Mouse (Mus musculus) kidney, adult 2 months (tissue): ENCODE results near the gene Rnd2. TPM values are rescaled to one million over a fixed set of nuclear protein-coding genes. Genes with fewer than 3 reads are reported as not detected.
A peak's percentile ranks its signal among the peaks of the same experiment; 100 is the strongest.

Experiments
- DNase-seq: peaks from one replicate; pipeline ENCODE4 v3.0.0; 2021
- H3K27ac ChIP-seq: fragments of 200-500 bp; 2 replicates; pipeline ENCODE4 v1.5.1; 2012; ENCODE audit warnings: low read depth, low read length, control low read depth, inconsistent platforms; ENCODE audit not compliant: insufficient read depth
- H3K27me3 ChIP-seq: fragments of 200-500 bp; replicated peaks from 2 replicates; pipeline ENCODE4 v1.6.1; 2012; ENCODE audit warnings: mild to moderate bottlenecking, moderate library complexity, low read length, inconsistent platforms; ENCODE audit not compliant: control insufficient read depth, insufficient read depth
- H3K36me3 ChIP-seq: fragments of 200-500 bp; 2 replicates; pipeline ENCODE4 v1.6.1; 2012; ENCODE audit warnings: mild to moderate bottlenecking, moderate library complexity, low read length, inconsistent platforms; ENCODE audit not compliant: control insufficient read depth, insufficient read depth
- H3K4me1 ChIP-seq: fragments of 200-500 bp; 2 replicates; pipeline ENCODE4 v1.6.1; 2011; ENCODE audit warnings: low read length; ENCODE audit not compliant: control insufficient read depth, insufficient read depth
- H3K4me3 ChIP-seq: fragments of 200-500 bp; 2 replicates; pipeline ENCODE4 v1.5.1; 2011; ENCODE audit warnings: mild to moderate bottlenecking, low read depth, low read length, control low read depth; ENCODE audit not compliant: insufficient read depth
- CTCF ChIP-seq: fragments of 200-500 bp; conservative IDR thresholded peaks from 2 replicates; pipeline ENCODE4 v1.5.1; 2011; ENCODE audit warnings: low read depth, mild to moderate bottlenecking, control low read depth, low read length, moderate library complexity, mixed read lengths; ENCODE audit not compliant: insufficient read depth, insufficient read length
- POLR2A ChIP-seq: fragments of 200-500 bp; IDR thresholded peaks from one replicate; pipeline ENCODE4 v1.6.1; 2011; ENCODE audit warnings: low read depth, low read length, control low read depth
- WGBS: fragments of 180-500 bp; shearing (Covaris S2); methylation state at CpG from one replicate; pipeline ENCODE4 v1.1.7; 2018; 5-methylcytosine and 5-hydroxymethylcytosine counted together
- polyA plus RNA-seq: library from polyadenylated mRNA; depleted of rRNA; stranded (reverse); fragments of >200 nt; gene quantifications from 2 replicates; pipeline ENCODE4 v1.2.3, GENCODE M21; 2012; rRNA removed

Gene Rnd2
- polyA plus RNA-seq, 1 experiment, result 14.1 TPM

DNA sequence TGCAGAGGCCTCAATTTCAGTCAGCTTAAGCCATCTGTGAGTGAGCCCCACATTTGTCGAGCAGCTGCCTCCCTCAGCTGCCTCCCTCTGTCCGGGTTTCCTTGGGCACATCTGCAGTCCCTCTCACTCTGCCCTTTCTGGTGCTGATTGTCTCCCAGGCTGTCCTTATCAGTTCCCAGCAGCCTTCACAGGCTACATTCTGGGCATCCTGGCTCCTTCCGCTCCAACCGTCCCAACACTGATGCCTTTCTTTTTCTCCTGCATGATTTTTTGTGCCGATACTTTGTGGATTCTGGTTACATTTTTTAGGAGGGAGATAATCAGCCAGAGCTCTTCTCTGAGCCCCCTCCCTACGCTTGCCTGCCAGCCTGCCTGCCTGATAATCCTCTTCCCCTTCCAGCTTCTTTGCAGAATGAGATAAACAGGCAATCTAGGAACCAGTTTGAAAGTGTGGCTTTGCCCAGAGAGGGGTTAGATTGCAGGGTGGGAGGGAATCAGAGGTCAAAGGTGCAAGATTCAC lies 20.8 kb downstream of the Rnd2 start:
- WGBS, result 76% methylated on average over 6 of the region's 6 CpGs
- no peak overlapping the region for H3K27ac ChIP-seq

DNA sequence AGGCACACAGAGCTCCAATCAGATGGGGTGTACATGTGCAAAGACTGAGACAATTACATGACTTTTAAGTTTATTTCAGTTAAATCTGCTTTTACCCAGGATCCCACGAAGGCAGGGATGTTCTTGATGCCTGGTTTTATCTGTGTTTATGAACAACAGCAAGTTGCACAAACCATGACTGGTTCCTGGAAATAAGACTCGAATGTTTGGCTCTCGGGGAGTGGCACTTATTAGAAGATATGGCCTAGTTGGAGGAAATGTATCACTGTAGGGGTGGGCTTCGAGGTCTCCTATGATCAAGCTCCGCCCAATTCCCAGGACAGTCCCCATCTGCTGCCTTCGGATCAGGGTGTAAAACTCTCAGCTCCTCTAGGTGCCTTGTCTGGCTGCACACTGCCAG lies 21.3 kb downstream of the Rnd2 start:
- no peaks in the 10 kb centered on the region for H3K27me3 ChIP-seq
- DNase-seq, result no peak
- no peak overlapping the region for H3K27ac ChIP-seq
- H3K36me3 ChIP-seq, result no peaks in the 10 kb centered on the region
- WGBS, result 82% methylated on average over 6 of the region's 6 CpGs
- TF ChIP-seq POLR2A, result no peak
- TF ChIP-seq CTCF, result no peak
- H3K4me3 ChIP-seq, result no peak overlapping the region
- no peaks in the 10 kb centered on the region for H3K4me1 ChIP-seq

More for the DNA sequence above, 20.8 kb downstream of the Rnd2 start:
- TF ChIP-seq CTCF (no peak), POLR2A (no peak)
- DNase-seq, result no peak
- Histone ChIP-seq H3K36me3 (no peaks in the 10 kb centered on the region), H3K4me1 (no peaks in the 10 kb centered on the region), H3K4me3 (no peak overlapping the region), H3K27me3 (no peaks in the 10 kb centered on the region)

DNA sequence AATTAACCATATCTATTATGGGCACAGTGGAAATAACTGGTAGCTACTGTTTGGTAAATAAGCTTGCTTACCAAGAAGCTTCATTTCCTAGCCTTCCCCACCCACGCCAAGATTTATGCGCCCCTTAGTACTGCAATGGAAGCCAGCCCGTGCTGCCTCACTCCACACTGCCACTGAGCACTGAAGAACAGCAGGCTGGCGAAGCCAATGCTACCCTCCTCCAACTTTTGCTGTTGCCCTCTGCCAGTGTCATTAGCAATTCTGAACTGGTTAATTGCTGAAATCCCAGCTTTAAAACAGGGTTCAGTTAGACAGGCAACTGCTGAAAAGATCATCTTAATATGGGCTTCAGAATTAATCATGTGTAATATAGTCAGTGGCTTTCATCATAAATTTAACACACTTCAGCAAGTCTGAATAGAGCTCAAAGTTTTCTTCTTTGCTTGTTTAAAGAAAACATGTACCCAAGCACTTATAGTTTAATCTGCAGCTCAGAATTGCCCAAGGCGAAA lies 41.5 kb downstream of the Rnd2 start:
- WGBS, result 88% methylated on average over 5 of the region's 5 CpGs
- DNase-seq, result no peak
- TF ChIP-seq CTCF, result no peak
- TF ChIP-seq POLR2A, result no peak
- no peaks in the 10 kb centered on the region for H3K27me3 ChIP-seq
- H3K4me1 ChIP-seq, result no peaks in the 10 kb centered on the region
- no peaks in the 10 kb centered on the region for H3K36me3 ChIP-seq
- no peak overlapping the region for H3K4me3 ChIP-seq
- no peak overlapping the region for H3K27ac ChIP-seq

DNA sequence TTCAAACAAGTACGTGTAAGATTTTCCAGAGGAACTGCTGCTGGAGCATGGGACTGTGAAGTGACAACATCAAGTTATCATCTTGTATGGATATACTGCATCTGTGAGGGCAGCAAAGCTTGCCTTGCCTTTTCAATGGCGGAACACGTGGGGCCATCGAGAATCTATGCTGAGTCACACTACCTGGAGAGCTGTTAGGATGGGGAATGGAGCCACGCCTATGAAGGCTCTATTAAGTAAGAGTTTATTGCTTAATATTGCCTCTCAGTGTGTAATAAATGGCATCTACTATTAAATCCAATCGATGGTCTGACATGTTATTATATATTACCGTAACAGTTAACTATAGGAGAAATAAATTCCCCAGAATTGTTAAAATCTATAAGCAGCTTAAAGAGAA lies 42.3 kb downstream of the Rnd2 start:
- Histone ChIP-seq H3K4me1 (no peaks in the 10 kb centered on the region), H3K36me3 (no peaks in the 10 kb centered on the region), H3K27me3 (no peaks in the 10 kb centered on the region), H3K27ac (no peak overlapping the region), H3K4me3 (no peak overlapping the region)
- no peak for TF ChIP-seq POLR2A
- no peak for TF ChIP-seq CTCF
- no peak for DNase-seq
- 96% methylated on average over 7 of the region's 7 CpGs for WGBS

DNA sequence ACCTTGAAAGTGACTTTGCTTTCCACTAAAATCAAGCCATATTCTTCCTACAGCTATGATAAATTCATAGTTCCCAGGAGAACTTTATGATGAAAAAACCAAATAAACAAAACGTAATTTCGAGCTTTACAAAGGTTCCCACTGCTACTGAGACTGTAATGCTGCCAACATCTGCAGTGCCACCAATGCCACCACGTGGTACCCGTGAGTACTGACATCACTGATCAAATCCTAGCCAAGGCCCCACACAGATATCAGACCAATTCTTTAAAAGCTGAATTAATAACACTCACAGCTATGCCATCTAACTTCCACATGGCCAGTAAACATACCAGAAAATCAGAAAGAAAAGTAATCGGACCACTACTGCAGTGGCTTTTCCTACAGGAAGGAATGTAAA lies 54.1 kb downstream of the Rnd2 start:
- no peaks in the 10 kb centered on the region for H3K36me3 ChIP-seq
- peaks cover 5% of the 10 kb centered on the region; the same call in 1 of the 2 replicates for H3K4me1 ChIP-seq
- TF ChIP-seq POLR2A, result no peak
- TF ChIP-seq CTCF, result peak; percentile 52
- no peak overlapping the region for H3K27ac ChIP-seq
- 82% methylated on average over 5 of the region's 5 CpGs for WGBS
- H3K4me3 ChIP-seq, result no peak overlapping the region
- H3K27me3 ChIP-seq, result no peaks in the 10 kb centered on the region
- peak; percentile 13 for DNase-seq

DNA sequence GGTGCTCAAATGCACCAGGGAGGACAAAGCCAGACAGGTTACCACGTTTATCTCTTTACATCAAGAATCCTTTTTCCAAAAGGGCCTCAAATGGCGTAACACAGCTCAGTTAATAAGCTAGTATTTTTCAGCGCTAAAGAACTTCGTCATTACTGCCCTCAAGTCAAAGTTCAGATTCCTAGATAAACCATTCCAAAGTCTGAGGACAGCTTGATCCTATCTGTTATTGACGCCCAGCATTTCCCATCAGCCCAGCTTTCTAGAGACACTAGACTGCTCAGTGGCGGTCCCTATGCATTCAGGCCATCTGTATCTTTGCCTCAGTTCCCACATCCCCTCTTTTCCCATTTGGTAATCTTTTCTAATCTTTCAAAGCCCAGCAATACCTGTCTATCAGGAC lies 54.6 kb downstream of the Rnd2 start:
- Histone ChIP-seq H3K4me1 (peaks cover 5% of the 10 kb centered on the region; the same call in 1 of the 2 replicates), H3K27me3 (no peaks in the 10 kb centered on the region), H3K4me3 (no peak overlapping the region), H3K27ac (no peak overlapping the region), H3K36me3 (no peaks in the 10 kb centered on the region)
- WGBS, result 65% methylated on average over 6 of the region's 6 CpGs
- peak; percentile 33 for DNase-seq
- no peak for TF ChIP-seq CTCF
- TF ChIP-seq POLR2A, result no peak

Other genes with a start within 250 kb of the Rnd2 start
- gene Ezh1, start 238.5 kb upstream of the Rnd2 start, polyA plus RNA-seq, result 44.8 and 48.5 TPM in 2 replicates
- gene Ramp2, start 219.0 kb upstream of the Rnd2 start, polyA plus RNA-seq, result 75.9 and 86.6 TPM in 2 replicates
- 112 and 116 TPM in 2 replicates for gene Vps25, start 211.3 kb upstream of the Rnd2 start, polyA plus RNA-seq
- 134 and 160 TPM in 2 replicates for gene Wnk4, start 204.4 kb upstream of the Rnd2 start, polyA plus RNA-seq
- 1.3 and 1.6 TPM in 2 replicates for gene Cntd1, start 186.0 kb upstream of the Rnd2 start, polyA plus RNA-seq
- gene Coa3, start 185.9 kb upstream of the Rnd2 start, polyA plus RNA-seq, result 540 and 572 TPM in 2 replicates
- 61.9 and 89.5 TPM in 2 replicates for gene Becn1, start 162.7 kb upstream of the Rnd2 start, polyA plus RNA-seq
- 61.6 and 75.5 TPM in 2 replicates for gene Psme3, start 148.8 kb upstream of the Rnd2 start, polyA plus RNA-seq
- gene Aoc2, start 139.9 kb upstream of the Rnd2 start, polyA plus RNA-seq, result 2.6 and 3.1 TPM in 2 replicates
- 12.5 and 14.8 TPM in 2 replicates for gene Aoc3, start 134.4 kb upstream of the Rnd2 start, polyA plus RNA-seq
- 322 and 349 TPM in 2 replicates for gene G6pc, start 97.4 kb upstream of the Rnd2 start, polyA plus RNA-seq
- gene Aarsd1, start 47.4 kb upstream of the Rnd2 start, polyA plus RNA-seq, result 26.3 and 29.2 TPM in 2 replicates
- 0.92 and 1.6 TPM in 2 replicates for gene Gm27029, start 40.2 kb upstream of the Rnd2 start, polyA plus RNA-seq
- 24.7 and 27.6 TPM in 2 replicates for gene Rundc1, start 39.9 kb upstream of the Rnd2 start, polyA plus RNA-seq
- 4.6 and 6.0 TPM in 2 replicates for gene Ptges3l, start 39.7 kb upstream of the Rnd2 start, polyA plus RNA-seq
- 408 and 409 TPM in 2 replicates for gene Rpl27, start 22.7 kb upstream of the Rnd2 start, polyA plus RNA-seq
- gene Ifi35, start 16.6 kb upstream of the Rnd2 start, polyA plus RNA-seq, result 25.6 and 29.6 TPM in 2 replicates
- gene Vat1, start 1.2 kb downstream of the Rnd2 start, polyA plus RNA-seq, result 59.2 and 62.5 TPM in 2 replicates
- 0.12 and 0.16 TPM in 2 replicates for gene Brca1, start 87.0 kb downstream of the Rnd2 start, polyA plus RNA-seq
- gene Nbr1, start 87.2 kb downstream of the Rnd2 start, polyA plus RNA-seq, result 107 and 134 TPM in 2 replicates
- 392 and 429 TPM in 2 replicates for gene Tmem106a, start 117.2 kb downstream of the Rnd2 start, polyA plus RNA-seq
- not detected in 2 replicates for gene Gm11634, start 134.3 kb downstream of the Rnd2 start, polyA plus RNA-seq
- gene Rdm1, start 162.2 kb downstream of the Rnd2 start, polyA plus RNA-seq, result 41.0 and 45.7 TPM in 2 replicates
- gene Arl4d, start 200.5 kb downstream of the Rnd2 start, polyA plus RNA-seq, result 23.1 and 27.2 TPM in 2 replicates